Comparison of ENCODE assay signal across 7 mouse cellular contexts in genomic region chr2:84715562-84716361, GRCm38 (mm10). TPM values are rescaled to one million over a fixed set of nuclear protein-coding genes. Genes with fewer than 3 reads are reported as not detected.
A peak's percentile ranks its signal among the peaks of the same experiment; 100 is the strongest.
DNase-seq lines count a peak whose midpoint lies in the region.

No protein-coding gene starts in this region.

- peaks cover 12% of the 10 kb centered on the region for H3K36me3 ChIP-seq in midbrain, embryonic 10.5 days

- H3K27ac ChIP-seq in midbrain, embryonic 10.5 days (replicated peaks), result peak overlapping the region; percentile 96

- WGBS in midbrain, embryonic 10.5 days, result under 1% methylated on average over 33 of the region's 33 CpGs

- H3K9me3 ChIP-seq in midbrain, embryonic 10.5 days (replicated peaks), result no peaks in the 10 kb centered on the region

- peak; percentile 80 for DNase-seq in adrenal gland, adult 2 months
- peak; percentile 94 for DNase-seq in embryo, embryonic 10.5 days (ENCODE audit: low spot score)
- DNase-seq in gastrocnemius, postnatal 36 days, result peak; percentile 53 to 73
- peak; percentile 96 for DNase-seq in kidney, adult 11 months
- peak; percentile 80 for DNase-seq in left cerebral cortex, postnatal 4 days
- peak; percentile 63 for DNase-seq in midbrain, embryonic 10.5 days (ENCODE audit: low spot score)
- peak; percentile 68 for DNase-seq in spleen, adult 12 weeks (ENCODE audit: low spot score)

- H3K27me3 ChIP-seq in midbrain, embryonic 10.5 days (ENCODE audit: low read depth, poor library complexity, severe bottlenecking), result no peaks in the 10 kb centered on the region

- H3K4me3 ChIP-seq in midbrain, embryonic 10.5 days, result peak overlapping the region; percentile 96

- intact Hi-C loops in gastrocnemius, postnatal 36 days (cut with DNase I), result no loop called here
- intact Hi-C loops in left cerebral cortex, postnatal 4 days (cut with DNase I), result no loop called here

- H3K4me1 ChIP-seq in midbrain, embryonic 10.5 days, result peaks cover 29% of the 10 kb centered on the region

RNA-seq across cellular contexts. Expression of gene Zdhhc5, which starts 0.8 kb away (rescaled TPM):
- 10 to 100 TPM; 61.7 to 74.4 TPM for total RNA-seq in adrenal gland, adult 2 months (2021)
- polyA plus RNA-seq in adrenal gland, adult 2 months (2012; rRNA removed), result 37.5 and 46.3 TPM in 2 replicates
- total RNA-seq in gastrocnemius, postnatal 36 days (2021), result 10 to 100 TPM; 57.5 to 62.2 TPM
- total RNA-seq in left cerebral cortex, postnatal 4 days (2021), result 10 to 100 TPM; 34.2 to 34.8 TPM
- 22.8 and 26.0 TPM in 2 replicates for polyA plus RNA-seq in midbrain, embryonic 10.5 days (2016; fragmentation: Nextera tagmentation; extraction: Ambion mirVana)

RNA-seq across cellular contexts. Expression of gene Clp1, which starts 11.4 kb away (rescaled TPM):
- total RNA-seq in adrenal gland, adult 2 months (2021), result 10 to 100 TPM; 11.4 to 16.8 TPM
- 5.1 and 5.3 TPM in 2 replicates for polyA plus RNA-seq in adrenal gland, adult 2 months (2012; rRNA removed)
- 1 to 10 TPM; 2.8 to 3.6 TPM for total RNA-seq in gastrocnemius, postnatal 36 days (2021)
- 1 to 10 TPM; 8.3 to 9.3 TPM for total RNA-seq in left cerebral cortex, postnatal 4 days (2021)
- 51.6 and 52.6 TPM in 2 replicates for polyA plus RNA-seq in midbrain, embryonic 10.5 days (2016; fragmentation: Nextera tagmentation; extraction: Ambion mirVana)

RNA-seq across cellular contexts. Expression of gene Ypel4, which starts 18.1 kb away (rescaled TPM):
- 1 to 10 TPM; 3.8 to 7.2 TPM for total RNA-seq in adrenal gland, adult 2 months (2021)
- 9.8 and 17.2 TPM in 2 replicates for polyA plus RNA-seq in adrenal gland, adult 2 months (2012; rRNA removed)
- total RNA-seq in gastrocnemius, postnatal 36 days (2021), result under 1 TPM; 0.35 to 0.61 TPM
- 10 to 100 TPM; 13.7 to 15.4 TPM for total RNA-seq in left cerebral cortex, postnatal 4 days (2021)
- 8.2 and 14.7 TPM in 2 replicates for polyA plus RNA-seq in midbrain, embryonic 10.5 days (2016; fragmentation: Nextera tagmentation; extraction: Ambion mirVana)

RNA-seq across cellular contexts. Expression of gene Gm19426, which starts 27.7 kb away (rescaled TPM):
- 1 to 10 TPM in 1 of 2 experiments, under 1 TPM in 1; 0.98 to 2.6 TPM for total RNA-seq in adrenal gland, adult 2 months (2021)
- 0.65 and 1.0 TPM in 2 replicates for polyA plus RNA-seq in adrenal gland, adult 2 months (2012; rRNA removed)
- under 1 TPM in 1 of 2 experiments, not detected in 1; 0.51 TPM for total RNA-seq in gastrocnemius, postnatal 36 days (2021)
- total RNA-seq in left cerebral cortex, postnatal 4 days (2021), result 1 to 10 TPM; 5.8 to 6.9 TPM
- 9.0 and 10.8 TPM in 2 replicates for polyA plus RNA-seq in midbrain, embryonic 10.5 days (2016; fragmentation: Nextera tagmentation; extraction: Ambion mirVana)

RNA-seq across cellular contexts. Expression of gene Tmx2, which starts 36.8 kb away (rescaled TPM):
- total RNA-seq in adrenal gland, adult 2 months (2021), result 100 to 1,000 TPM; 168 to 175 TPM
- polyA plus RNA-seq in adrenal gland, adult 2 months (2012; rRNA removed), result 32.0 and 157 TPM in 2 replicates
- total RNA-seq in gastrocnemius, postnatal 36 days (2021), result 10 to 100 TPM; 45.8 to 50.2 TPM
- total RNA-seq in left cerebral cortex, postnatal 4 days (2021), result 100 to 1,000 TPM; 108 to 124 TPM
- 186 and 196 TPM in 2 replicates for polyA plus RNA-seq in midbrain, embryonic 10.5 days (2016; fragmentation: Nextera tagmentation; extraction: Ambion mirVana)

Comparison
In these comparisons a context has a peak if more than half of its experiments do, and no peak if none do; other contexts are left out.
1. Peak in every context shown above with its lines: DNase-seq, H3K4me3 ChIP-seq and H3K27ac ChIP-seq.